Mouse (Mus musculus) MEL (cell line): ENCODE data around the gene Itga10. TPM values are rescaled to one million over a fixed set of nuclear protein-coding genes. Genes with fewer than 3 reads are reported as not detected.
A peak's percentile ranks its signal among the peaks of the same experiment; 100 is the strongest.

Experiments
- DNase-seq: peaks from one replicate; pipeline ENCODE4 v3.0.0; 2011; ENCODE audit warnings: low read depth, low spot score
- H3K27ac ChIP-seq: 2 replicates; pipeline ENCODE4 v1.5.1; 2012; ENCODE audit warnings: low read depth, mild to moderate bottlenecking, control low read depth, low read length, moderate library complexity; ENCODE audit not compliant: control insufficient read depth
- H3K27me3 ChIP-seq, 2 experiments: fragments of 150-350 bp in 1 of 2; sonication (generic) in 1 of 2; 2 replicates each; pipeline ENCODE4 v1.6.1; 2012; ENCODE audit warnings: low read length in 2 of 2, mild to moderate bottlenecking in 2 of 2, improper control_type of control experiment in 1 of 2, moderate library complexity in 1 of 2; ENCODE audit not compliant: insufficient read depth in 2 of 2, control insufficient read depth in 1 of 2
- H3K36me3 ChIP-seq, 2 experiments: 2 replicates each; pipeline ENCODE4 v1.6.1; 2012 to 2014; ENCODE audit warnings: low read length in 2 of 2, improper control_type of control experiment in 1 of 2, inconsistent platforms in 1 of 2, mild to moderate bottlenecking in 1 of 2; ENCODE audit not compliant: insufficient read depth in 2 of 2, control insufficient read depth in 1 of 2
- H3K4me1 ChIP-seq, 2 experiments: fragments of 150-350 bp in 1 of 2; sonication (generic) in 1 of 2; 2 replicates each; pipeline ENCODE4 v1.6.1; 2012; ENCODE audit warnings: low read length in 2 of 2, improper control_type of control experiment in 1 of 2, mild to moderate bottlenecking in 1 of 2; ENCODE audit not compliant: insufficient read depth in 2 of 2, control insufficient read depth in 1 of 2
- H3K4me3 ChIP-seq, 2 experiments: fragments of 150-350 bp in 1 of 2; sonication (generic) in 1 of 2; 2 replicates each; pipeline ENCODE4 v1.5.1; 2012; ENCODE audit warnings: low read depth in 2 of 2, low read length in 2 of 2, mild to moderate bottlenecking in 2 of 2, moderate library complexity in 2 of 2, control low read depth in 1 of 2, improper control_type of control experiment in 1 of 2; ENCODE audit not compliant: control insufficient read depth in 1 of 2, insufficient read depth in 1 of 2
- H3K79me2 ChIP-seq: 2 replicates; pipeline ENCODE4 v1.6.1; 2012; ENCODE audit warnings: mild to moderate bottlenecking, low read length, moderate library complexity; ENCODE audit not compliant: control insufficient read depth, poor library complexity, insufficient read depth
- H3K9ac ChIP-seq: 2 replicates; pipeline ENCODE4 v1.6.1; 2012; ENCODE audit warnings: low read depth, mild to moderate bottlenecking, control low read depth, low read length, moderate library complexity; ENCODE audit not compliant: control insufficient read depth, poor library complexity, severe bottlenecking
- H3K9me3 ChIP-seq: fragments of 150-350 bp; sonication (generic); replicated peaks from 2 replicates; pipeline ENCODE4 v1.6.1; 2012; ENCODE audit warnings: mild to moderate bottlenecking, low read length, improper control_type of control experiment, moderate library complexity; ENCODE audit not compliant: insufficient read depth
- CHD1 ChIP-seq: IDR thresholded peaks from 2 replicates; pipeline ENCODE4 v1.6.1; 2012; ENCODE audit warnings: low read depth, mild to moderate bottlenecking, inconsistent platforms, low read length, improper control_type of control experiment
- CHD2 ChIP-seq: IDR thresholded peaks from 2 replicates; pipeline ENCODE4 v1.6.1; 2011; ENCODE audit warnings: low read length, improper control_type of control experiment
- CTCF ChIP-seq, 3 experiments: IDR thresholded peaks in 2 of 3; conservative IDR thresholded peaks in 1 of 3; 2 replicates each; pipeline ENCODE4 v1.5.1; 2011 to 2012; ENCODE audit warnings: low read length in 3 of 3, low read depth in 2 of 3, mild to moderate bottlenecking in 2 of 3, improper control_type of control experiment in 1 of 3, inconsistent platforms in 1 of 3, mixed read lengths in 1 of 3, moderate library complexity in 1 of 3; ENCODE audit not compliant: control insufficient read depth in 1 of 3, insufficient read depth in 1 of 3, poor library complexity in 1 of 3, severe bottlenecking in 1 of 3
- E2F4 ChIP-seq: IDR thresholded peaks from 2 replicates; pipeline ENCODE4 v1.6.1; 2011; ENCODE audit warnings: low read depth, low read length, improper control_type of control experiment, borderline replicate concordance
- ELF1 ChIP-seq: IDR thresholded peaks from 2 replicates; pipeline ENCODE4 v1.6.1; 2014; ENCODE audit warnings: low read depth, mild to moderate bottlenecking, inconsistent platforms, low read length, improper control_type of control experiment, moderate library complexity
- ETS1 ChIP-seq: IDR thresholded peaks from 2 replicates; pipeline ENCODE4 v1.6.1; 2012; ENCODE audit warnings: low read depth, mild to moderate bottlenecking, inconsistent platforms, low read length, improper control_type of control experiment, moderate library complexity
- GABPA ChIP-seq: IDR thresholded peaks from 2 replicates; pipeline ENCODE4 v1.6.1; 2012; ENCODE audit warnings: low read depth, mild to moderate bottlenecking, inconsistent platforms, low read length, improper control_type of control experiment, moderate library complexity
- HCFC1 ChIP-seq: IDR thresholded peaks from 2 replicates; pipeline ENCODE4 v1.6.1; 2012; ENCODE audit warnings: low read depth, mild to moderate bottlenecking, inconsistent platforms, low read length, improper control_type of control experiment, moderate library complexity
- JUND ChIP-seq: IDR thresholded peaks from 2 replicates; pipeline ENCODE4 v1.6.1; 2011; ENCODE audit warnings: low read depth, mild to moderate bottlenecking, improper control_type of control experiment, low read length
- KAT2A ChIP-seq: conservative IDR thresholded peaks from 2 replicates; pipeline ENCODE4 v1.6.1; 2012; ENCODE audit warnings: low read depth, low read length, improper control_type of control experiment, inconsistent platforms
- MAFK ChIP-seq: IDR thresholded peaks from 2 replicates; pipeline ENCODE4 v1.6.1; 2011; ENCODE audit warnings: low read depth, mild to moderate bottlenecking, low read length, improper control_type of control experiment, borderline replicate concordance
- MAX ChIP-seq: IDR thresholded peaks from 2 replicates; pipeline ENCODE4 v1.6.1; 2011; ENCODE audit warnings: low read length, improper control_type of control experiment
- MAZ ChIP-seq: IDR thresholded peaks from 2 replicates; pipeline ENCODE4 v1.6.1; 2012; ENCODE audit warnings: low read depth, mild to moderate bottlenecking, inconsistent platforms, low read length, improper control_type of control experiment
- MXI1 ChIP-seq: IDR thresholded peaks from 2 replicates; pipeline ENCODE4 v1.6.1; 2011; ENCODE audit warnings: mild to moderate bottlenecking, low read depth, low read length, improper control_type of control experiment
- MYB ChIP-seq: IDR thresholded peaks from 2 replicates; pipeline ENCODE4 v1.6.1; 2011; ENCODE audit warnings: mild to moderate bottlenecking, low read depth, low read length, improper control_type of control experiment
- MYC ChIP-seq: IDR thresholded peaks from 2 replicates; pipeline ENCODE4 v1.6.1; 2011; ENCODE audit warnings: low read depth, mild to moderate bottlenecking, low read length, improper control_type of control experiment, moderate library complexity
- NRF1 ChIP-seq: IDR thresholded peaks from 2 replicates; pipeline ENCODE4 v1.6.1; 2014; ENCODE audit warnings: low read depth, mild to moderate bottlenecking, inconsistent platforms, low read length, improper control_type of control experiment, moderate library complexity; ENCODE audit not compliant: poor library complexity, insufficient read depth, severe bottlenecking
- POLR2A ChIP-seq, 2 experiments: IDR thresholded peaks; 2 replicates each; pipeline ENCODE4 v1.6.1; 2011 to 2012; ENCODE audit warnings: low read length in 2 of 2, mild to moderate bottlenecking in 2 of 2, control low read depth in 1 of 2, improper control_type of control experiment in 1 of 2, low read depth in 1 of 2, moderate library complexity in 1 of 2; ENCODE audit not compliant: control insufficient read depth in 1 of 2, insufficient read depth in 1 of 2, poor library complexity in 1 of 2
- POLR2AphosphoS2 ChIP-seq: IDR thresholded peaks from 2 replicates; pipeline ENCODE4 v1.6.1; 2011; ENCODE audit warnings: low read length, improper control_type of control experiment
- POLR2AphosphoS5 ChIP-seq: IDR thresholded peaks from 2 replicates; pipeline ENCODE4 v1.6.1; 2012; ENCODE audit warnings: low read depth, borderline replicate concordance, mild to moderate bottlenecking, inconsistent platforms, low read length, moderate library complexity, mixed read lengths
- RAD21 ChIP-seq: IDR thresholded peaks from 2 replicates; pipeline ENCODE4 v1.6.1; 2011; ENCODE audit warnings: mild to moderate bottlenecking, low read depth, low read length, improper control_type of control experiment
- SIN3A ChIP-seq: IDR thresholded peaks from 2 replicates; pipeline ENCODE4 v1.6.1; 2012; ENCODE audit warnings: low read length, improper control_type of control experiment, inconsistent platforms
- SMC3 ChIP-seq: IDR thresholded peaks from 2 replicates; pipeline ENCODE4 v1.6.1; 2011; ENCODE audit warnings: low read depth, low read length, improper control_type of control experiment
- TAL1 ChIP-seq: IDR thresholded peaks from 2 replicates; pipeline ENCODE4 v1.6.1; 2012; ENCODE audit warnings: mild to moderate bottlenecking, inconsistent platforms, low read length, moderate library complexity, mixed read lengths
- TCF12 ChIP-seq: IDR thresholded peaks from 2 replicates; pipeline ENCODE4 v1.6.1; 2014; ENCODE audit warnings: low read depth, mild to moderate bottlenecking, inconsistent platforms, low read length, improper control_type of control experiment, moderate library complexity
- USF1 ChIP-seq: IDR thresholded peaks from 2 replicates; pipeline ENCODE4 v1.6.1; 2014; ENCODE audit warnings: low read depth, mild to moderate bottlenecking, inconsistent platforms, low read length, improper control_type of control experiment, moderate library complexity
- USF2 ChIP-seq, 2 experiments: IDR thresholded peaks; 2 replicates each; pipeline ENCODE4 v1.6.1; 2011 to 2012; ENCODE audit warnings: improper control_type of control experiment in 2 of 2, low read length in 2 of 2, borderline replicate concordance in 1 of 2, inconsistent platforms in 1 of 2, low read depth in 1 of 2, mild to moderate bottlenecking in 1 of 2; ENCODE audit not compliant: insufficient read depth in 1 of 2
- ZKSCAN1 ChIP-seq: IDR thresholded peaks from 2 replicates; pipeline ENCODE4 v1.6.1; 2012; ENCODE audit warnings: low read depth, mild to moderate bottlenecking, inconsistent platforms, low read length, improper control_type of control experiment, moderate library complexity
- ZMIZ1 ChIP-seq: IDR thresholded peaks from 2 replicates; pipeline ENCODE4 v1.6.1; 2012; ENCODE audit warnings: low read depth, mild to moderate bottlenecking, inconsistent platforms, low read length, improper control_type of control experiment, moderate library complexity
- polyA plus RNA-seq, 2 experiments: library from polyadenylated mRNA; stranded (reverse) in 1 of 2; unstranded in 1 of 2; fragments of >175 nt in 1 of 2; fragments of >200 nt in 1 of 2; gene quantifications; 2 replicates each; pipeline versions ENCODE4 v1.2.1 to v1.2.4; 2012; ENCODE audit warnings: low replicate concordance in 2 of 2, low read depth in 1 of 2; ENCODE audit not compliant: insufficient read length in 2 of 2, insufficient read depth in 1 of 2, missing spikeins in 1 of 2
- total RNA-seq: library from RNA; depleted of rRNA; stranded (reverse); fragments of 300-350 nt; gene quantifications from 2 replicates; pipeline ENCODE4 v1.2.3, GENCODE M21; 2012

Gene Itga10
- total and polyA plus RNA-seq, 3 experiments = 1.0 to 2.9 TPM; not detected in 1

- H3K36me3 ChIP-seq = peaks cover 11 to 27% of the 10 kb centered on the region in 2 experiments; a peak in 3 of 4 replicates
These were observed 8.9 kb upstream of the Itga10 start for GRCm38 (mm10) chr3:96636448-96636847.

GRCm38 (mm10) chr3:96639219-96639618 is 6.2 kb upstream of the Itga10 start:
- peak; percentile 93 for DNase-seq
- no peak overlapping the region for H3K27ac ChIP-seq
- H3K36me3 ChIP-seq = peaks cover 2 to 14% of the 10 kb centered on the region in 2 experiments; a peak in 3 of 4 replicates
- peaks cover 3 to 15% of the 10 kb centered on the region in 2 experiments; a peak in 3 of 4 replicates for H3K4me1 ChIP-seq
- no peaks in the 10 kb centered on the region for H3K27me3 ChIP-seq
- H3K4me3 ChIP-seq = no peak overlapping the region
- H3K9me3 ChIP-seq = no peaks in the 10 kb centered on the region
- peaks cover 11% of the 10 kb centered on the region for H3K79me2 ChIP-seq
- no peak overlapping the region for H3K9ac ChIP-seq
- TF ChIP-seq SIN3A (peak; percentile 67; the same call in 1 of the 2 replicates), ELF1 (no peak), CTCF (IDR thresholded peaks at IDR 0.05 in 2 of 3, conservative IDR thresholded peaks at IDR 0.05 in 1 of 3; ENCODE audit: control insufficient read depth in 1 of 3, insufficient read depth in 1 of 3, low read depth in 2 of 3, low read length in 3 of 3, poor library complexity in 1 of 3, severe bottlenecking in 1 of 3) (peak; percentile 88 to 98 (median 97)), ZKSCAN1 (no peak), CHD2 (no peak), ZMIZ1 (no peak), MYC (0 out of 2 replicates have a peak, but pooled peaks have one; percentile 70), POLR2A (IDR thresholded peaks at IDR 0.05; ENCODE audit: control insufficient read depth in 1 of 2, insufficient read depth in 1 of 2, low read depth in 1 of 2, low read length in 2 of 2, poor library complexity in 1 of 2) (no peak), POLR2AphosphoS5 (no peak), JUND (no peak), SMC3 (peak; percentile 87), MAZ (no peak; the same call in 1 of the 2 replicates), CHD1 (no peak), HCFC1 (peak; percentile 51; the same call in 1 of the 2 replicates), TAL1 (no peak), POLR2AphosphoS2 (no peak), E2F4 (no peak), NRF1 (no peak), MAX (no peak; the same call in 1 of the 2 replicates), KAT2A (no peak), USF1 (no peak), RAD21 (peak; percentile 95), MAFK (no peak), MXI1 (0 out of 2 replicates have a peak, but pooled peaks have one; percentile 56), USF2 (IDR thresholded peaks at IDR 0.05; ENCODE audit: borderline replicate concordance in 1 of 2, insufficient read depth in 1 of 2, low read depth in 1 of 2, low read length in 2 of 2) (no peak), MYB (no peak), GABPA (no peak), TCF12 (peak; percentile 20; the same call in 1 of the 2 replicates)

More at GRCm38 (mm10) chr3:96636448-96636847, 8.9 kb upstream of the Itga10 start:
- Histone ChIP-seq H3K9ac (peak overlapping the region; percentile 87), H3K9me3 (no peaks in the 10 kb centered on the region), H3K4me3 (peak overlapping the region; percentile 73 to 89), H3K79me2 (peaks cover 13% of the 10 kb centered on the region), H3K27me3 (no peaks in the 10 kb centered on the region), H3K27ac (peak overlapping the region; percentile 80), H3K4me1 (peaks cover 5 to 19% of the 10 kb centered on the region in 2 experiments; a peak in 3 of 4 replicates)
- DNase-seq = no peak
- TF ChIP-seq ZMIZ1 (no peak), USF2 (IDR thresholded peaks at IDR 0.05; ENCODE audit: borderline replicate concordance in 1 of 2, insufficient read depth in 1 of 2, low read depth in 1 of 2, low read length in 2 of 2) (no peak), POLR2A (IDR thresholded peaks at IDR 0.05; ENCODE audit: control insufficient read depth in 1 of 2, insufficient read depth in 1 of 2, low read depth in 1 of 2, low read length in 2 of 2, poor library complexity in 1 of 2) (no peak), JUND (no peak), POLR2AphosphoS5 (no peak), RAD21 (no peak), E2F4 (no peak), MAFK (no peak), ETS1 (no peak), MAX (no peak)
